Comparison of ENCODE assay signal across 9 mouse cellular contexts in genomic region chr19:4515746-4516145, GRCm38 (mm10). TPM values are rescaled to one million over a fixed set of nuclear protein-coding genes. Genes with fewer than 3 reads are reported as not detected.
DNase-seq lines count a peak whose midpoint lies in the region; ATAC-seq lines count a peak whose summit lies in the region.
"Had no signal": no experiment of that assay in that cellular context is flagged by ENCODE, and none has a peak within 500 bp of the region (broad histone marks: within the 10 kb centered on the region; RNA-seq: fewer than 3 reads in every experiment).

No protein-coding gene starts in this region.

- H3K4me3 ChIP-seq in heart, embryonic 11.5 days (ENCODE audit: low read depth, low read length), result no peak overlapping the region
- H3K4me3 ChIP-seq in midbrain, embryonic 10.5 days, result no peak overlapping the region
- no peak overlapping the region for H3K4me3 ChIP-seq in midbrain, embryonic 16.5 days (ENCODE audit: low read depth, low read length)
- H3K4me3 ChIP-seq in hindbrain, embryonic 10.5 days, result no peak overlapping the region
- H3K4me3 ChIP-seq in neural tube, embryonic 15.5 days (replicated peaks), result no peak overlapping the region

- ATAC-seq in heart, embryonic 11.5 days (replicated peaks; ENCODE audit: insufficient number of reproducible peaks, low FRiP score, low TSS enrichment), result no peak
- no peak for ATAC-seq in midbrain, embryonic 16.5 days
- no peak for ATAC-seq in neural tube, embryonic 15.5 days (ENCODE audit: low FRiP score)

- WGBS in heart, embryonic 11.5 days (ENCODE audit: insufficient replicate concordance), result 43% methylated on average over 2 of the region's 2 CpGs
- 58% methylated on average over 2 of the region's 2 CpGs for WGBS in midbrain, embryonic 10.5 days
- 43% methylated on average over 2 of the region's 2 CpGs for WGBS in midbrain, embryonic 16.5 days
- WGBS in hindbrain, embryonic 10.5 days, result 63% methylated on average over 2 of the region's 2 CpGs
- WGBS in neural tube, embryonic 15.5 days, result 54% methylated on average over 2 of the region's 2 CpGs

- H3K9me3 ChIP-seq in heart, embryonic 11.5 days (replicated peaks; ENCODE audit: control insufficient read depth, low read length), result no peaks in the 10 kb centered on the region
- no peaks in the 10 kb centered on the region for H3K9me3 ChIP-seq in midbrain, embryonic 10.5 days (replicated peaks)
- H3K9me3 ChIP-seq in midbrain, embryonic 16.5 days (replicated peaks; ENCODE audit: control insufficient read depth, low read length, poor library complexity, severe bottlenecking), result no peaks in the 10 kb centered on the region
- no peaks in the 10 kb centered on the region for H3K9me3 ChIP-seq in hindbrain, embryonic 10.5 days
- no peaks in the 10 kb centered on the region for H3K9me3 ChIP-seq in neural tube, embryonic 15.5 days (replicated peaks)

- no peaks in the 10 kb centered on the region for H3K27me3 ChIP-seq in heart, embryonic 11.5 days (ENCODE audit: control insufficient read depth, insufficient read depth, low read length)
- H3K27me3 ChIP-seq in midbrain, embryonic 10.5 days (ENCODE audit: low read depth, poor library complexity, severe bottlenecking), result peaks cover 12% of the 10 kb centered on the region; the same call in 1 of the 2 replicates
- H3K27me3 ChIP-seq in midbrain, embryonic 16.5 days (ENCODE audit: control insufficient read depth, insufficient read depth, low read depth, low read length), result no peaks in the 10 kb centered on the region
- peaks cover 11% of the 10 kb centered on the region; the same call in 1 of the 2 replicates for H3K27me3 ChIP-seq in hindbrain, embryonic 10.5 days (ENCODE audit: insufficient read depth, poor library complexity, severe bottlenecking)
- peaks cover 3% of the 10 kb centered on the region; the same call in 1 of the 2 replicates for H3K27me3 ChIP-seq in neural tube, embryonic 15.5 days (replicated peaks)

- H3K36me3 ChIP-seq in heart, embryonic 11.5 days (ENCODE audit: control insufficient read depth, insufficient read depth, low read length), result no peaks in the 10 kb centered on the region
- H3K36me3 ChIP-seq in midbrain, embryonic 10.5 days, result no peaks in the 10 kb centered on the region
- no peaks in the 10 kb centered on the region for H3K36me3 ChIP-seq in midbrain, embryonic 16.5 days (ENCODE audit: control insufficient read depth, insufficient read depth, low read length)
- H3K36me3 ChIP-seq in hindbrain, embryonic 10.5 days, result no peaks in the 10 kb centered on the region
- H3K36me3 ChIP-seq in neural tube, embryonic 15.5 days, result no peaks in the 10 kb centered on the region

- H3K4me2 ChIP-seq in heart, embryonic 11.5 days, result no peak overlapping the region; the same call in 1 of the 2 replicates
- H3K4me2 ChIP-seq in midbrain, embryonic 16.5 days (ENCODE audit: low read length), result no peak overlapping the region
- H3K4me2 ChIP-seq in neural tube, embryonic 15.5 days, result no peak overlapping the region

- peaks cover 14% of the 10 kb centered on the region for H3K4me1 ChIP-seq in heart, embryonic 11.5 days (ENCODE audit: control insufficient read depth, insufficient read depth, low read length)
- H3K4me1 ChIP-seq in midbrain, embryonic 10.5 days, result peaks cover 10% of the 10 kb centered on the region
- H3K4me1 ChIP-seq in midbrain, embryonic 16.5 days (ENCODE audit: control insufficient read depth, insufficient read depth, low read length), result peaks cover 4% of the 10 kb centered on the region; the same call in 1 of the 2 replicates
- peaks cover 9% of the 10 kb centered on the region for H3K4me1 ChIP-seq in hindbrain, embryonic 10.5 days (replicated peaks)
- H3K4me1 ChIP-seq in neural tube, embryonic 15.5 days, result peaks cover 18% of the 10 kb centered on the region

- H3K9ac ChIP-seq in heart, embryonic 11.5 days (ENCODE audit: low read depth, low read length), result no peak overlapping the region
- H3K9ac ChIP-seq in midbrain, embryonic 16.5 days (ENCODE audit: low read depth, low read length), result no peak overlapping the region
- H3K9ac ChIP-seq in neural tube, embryonic 15.5 days (replicated peaks), result no peak overlapping the region

- H3K27ac ChIP-seq in heart, embryonic 11.5 days (ENCODE audit: low read depth, low read length), result no peak overlapping the region
- H3K27ac ChIP-seq in midbrain, embryonic 10.5 days (replicated peaks), result no peak overlapping the region
- H3K27ac ChIP-seq in midbrain, embryonic 16.5 days (ENCODE audit: low read length), result no peak overlapping the region; the same call in 1 of the 2 replicates
- H3K27ac ChIP-seq in hindbrain, embryonic 10.5 days, result no peak overlapping the region
- H3K27ac ChIP-seq in neural tube, embryonic 15.5 days (replicated peaks), result peak overlapping the region; percentile 19

- DNase-seq in heart, adult 11 months, result peak; percentile 85
- peak; percentile 26 for DNase-seq in midbrain, embryonic 10.5 days (ENCODE audit: low spot score)
- peak; percentile 19 for DNase-seq in hindbrain, embryonic 10.5 days (ENCODE audit: low spot score)
- no peak for DNase-seq in urinary bladder, postnatal 10 days (ENCODE audit: low spot score)
- no peak for DNase-seq in ovary, adult 18-20 months (ENCODE audit: low spot score)
- DNase-seq: thymus, adult 2 months had no signal

RNA-seq across cellular contexts. Expression of gene Pcx, which starts 5.5 kb away (rescaled TPM):
- polyA plus RNA-seq in heart, embryonic 11.5 days (2014; fragmentation: Nextera tagmentation; extraction: Ambion mirVana), result 12.8 and 13.9 TPM in 2 replicates
- polyA plus RNA-seq in midbrain, embryonic 10.5 days (2016; fragmentation: Nextera tagmentation; extraction: Ambion mirVana), result 20.9 and 24.1 TPM in 2 replicates
- 25.1 and 35.3 TPM in 2 replicates for polyA plus RNA-seq in midbrain, embryonic 16.5 days (2015; fragmentation: Nextera tagmentation; extraction: Ambion mirVana)
- polyA plus RNA-seq in hindbrain, embryonic 10.5 days (2016; fragmentation: Nextera tagmentation; extraction: Ambion mirVana), result 23.1 and 25.5 TPM in 2 replicates
- 29.5 and 31.5 TPM in 2 replicates for polyA plus RNA-seq in neural tube, embryonic 15.5 days (2015; fragmentation: Nextera tagmentation; extraction: Ambion mirVana)

RNA-seq across cellular contexts. Expression of gene 2010003K11Rik, which starts 17.4 kb away (rescaled TPM):
- polyA plus RNA-seq in heart, embryonic 11.5 days (2014; fragmentation: Nextera tagmentation; extraction: Ambion mirVana), result not detected in 2 replicates
- not detected in 2 replicates for polyA plus RNA-seq in midbrain, embryonic 10.5 days (2016; fragmentation: Nextera tagmentation; extraction: Ambion mirVana)
- polyA plus RNA-seq in midbrain, embryonic 16.5 days (2015; fragmentation: Nextera tagmentation; extraction: Ambion mirVana), result not detected in 2 replicates
- polyA plus RNA-seq in hindbrain, embryonic 10.5 days (2016; fragmentation: Nextera tagmentation; extraction: Ambion mirVana), result 0.13 TPM in 1 of 2 replicates, not detected in the other
- 0.17 TPM in 1 of 2 replicates, not detected in the other for polyA plus RNA-seq in neural tube, embryonic 15.5 days (2015; fragmentation: Nextera tagmentation; extraction: Ambion mirVana)

RNA-seq across cellular contexts. Expression of gene Syt12, which starts 38.5 kb away (rescaled TPM):
- polyA plus RNA-seq in heart, embryonic 11.5 days (2014; fragmentation: Nextera tagmentation; extraction: Ambion mirVana), result 0.72 and 1.3 TPM in 2 replicates
- polyA plus RNA-seq in midbrain, embryonic 10.5 days (2016; fragmentation: Nextera tagmentation; extraction: Ambion mirVana), result 1.7 and 2.0 TPM in 2 replicates
- polyA plus RNA-seq in midbrain, embryonic 16.5 days (2015; fragmentation: Nextera tagmentation; extraction: Ambion mirVana), result 3.2 and 5.2 TPM in 2 replicates
- 1.2 and 1.6 TPM in 2 replicates for polyA plus RNA-seq in hindbrain, embryonic 10.5 days (2016; fragmentation: Nextera tagmentation; extraction: Ambion mirVana)
- 8.8 TPM in 2 replicates for polyA plus RNA-seq in neural tube, embryonic 15.5 days (2015; fragmentation: Nextera tagmentation; extraction: Ambion mirVana)

Comparison
In these comparisons a context has a peak if more than half of its experiments do, and no peak if none do; other contexts are left out.
1. DNase-seq: peak in heart, adult 11 months (single experiment), midbrain, embryonic 10.5 days (single experiment) and hindbrain, embryonic 10.5 days (single experiment); none in urinary bladder, postnatal 10 days (single experiment) and ovary, adult 18-20 months (single experiment).